Mouse (Mus musculus): ENCODE data around the gene Ncf4.

DNA sequence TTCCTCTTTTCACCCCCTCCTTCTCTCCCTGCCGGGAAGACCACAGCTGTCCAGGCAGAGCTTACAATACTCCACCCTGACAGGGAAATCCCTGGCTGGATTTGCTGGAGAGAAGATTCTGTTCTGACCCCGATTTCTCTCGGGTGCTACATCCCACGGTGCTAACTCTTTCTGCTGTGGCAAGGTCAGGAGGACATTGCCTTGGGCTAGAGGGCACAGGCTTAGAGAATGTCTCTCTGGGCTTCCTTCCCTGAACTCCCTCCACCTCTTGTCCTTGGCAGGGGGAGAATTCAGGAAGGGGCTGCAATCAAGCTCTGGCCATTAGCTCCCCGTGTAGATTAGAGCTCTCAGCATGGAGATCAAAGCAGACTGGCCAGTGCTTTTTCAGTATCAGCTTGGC, 65.3 kb downstream of the Ncf4 start:
- no peak for TF ChIP-seq POLR2A (IDR thresholded peaks at IDR 0.05; ENCODE audit: borderline replicate concordance, control insufficient read depth, low read depth, low read length)
- no peak for TF ChIP-seq CTCF (IDR thresholded peaks at IDR 0.05; ENCODE audit: control insufficient read depth, insufficient read depth, low read length)

All from bone marrow, adult 2 months (tissue).